Mouse (Mus musculus): ENCODE measurements around the gene Mypn.

GRCm38 (mm10) chr10:63086304-63086703 lies 117.4 kb downstream of the Mypn start:
- no peak for TF ChIP-seq E2F4 (IDR thresholded peaks at IDR 0.05; ENCODE audit: insufficient read depth)
- TF ChIP-seq POLR2A (IDR thresholded peaks at IDR 0.05; ENCODE audit: insufficient read length, low read depth), result no peak
- TF ChIP-seq CEBPB (IDR thresholded peaks at IDR 0.05; ENCODE audit: insufficient read depth, poor library complexity, severe bottlenecking), result no peak
- no peak for TF ChIP-seq REST (IDR thresholded peaks at IDR 0.05; ENCODE audit: insufficient read depth, insufficient read length)
- TF ChIP-seq TCF3 (IDR thresholded peaks at IDR 0.05; ENCODE audit: insufficient read length, low read depth), result no peak
- no peak for TF ChIP-seq TCF12 (IDR thresholded peaks at IDR 0.05; ENCODE audit: insufficient read depth, poor library complexity, severe bottlenecking)
- TF ChIP-seq MYOD1 (IDR thresholded peaks at IDR 0.05; ENCODE audit: control insufficient read depth in 1 of 3, insufficient read length in 2 of 3, low read depth in 2 of 3), result no peak

All from myocyte (in vitro differentiated cells).